Mouse (Mus musculus) heart, postnatal 0 days (tissue): ENCODE data around the gene Rhcg.
A peak's percentile ranks its signal among the peaks of the same experiment; 100 is the strongest.

ENCODE experiments used
- CTCF ChIP-seq: IDR thresholded peaks from 2 replicates; pipeline ENCODE4 v1.5.1; 2016; ENCODE audit warnings: antibody characterized with exemption, control low read depth, low read depth
- EP300 ChIP-seq: IDR thresholded peaks from 2 replicates; pipeline ENCODE4 v1.6.1; 2016; ENCODE audit warnings: antibody characterized with exemption, low read depth

DNA sequence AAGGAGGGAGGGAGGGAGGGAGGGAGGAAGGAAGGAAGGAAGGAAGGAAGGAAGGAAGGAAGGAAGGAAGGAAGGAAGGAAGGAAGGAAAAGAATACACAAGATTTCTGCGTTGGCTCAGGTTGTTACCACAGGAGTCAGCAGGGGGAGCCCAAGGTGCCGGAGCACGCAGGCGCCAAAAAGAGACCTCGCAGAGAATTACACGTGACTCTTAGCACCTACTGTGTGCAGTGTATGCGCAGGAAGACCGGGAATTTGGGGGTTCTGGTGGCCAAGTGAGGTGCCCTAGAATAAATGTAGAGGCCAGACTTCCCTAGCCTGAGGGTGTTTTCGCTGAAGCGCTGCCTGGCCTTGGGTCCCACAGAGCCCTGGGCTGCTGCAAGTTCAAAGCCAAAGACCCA is 64.8 kb downstream of the Rhcg start:
- TF ChIP-seq CTCF = peak; percentile 26
- TF ChIP-seq EP300 = no peak
